Mouse (Mus musculus) spleen, adult 18-20 months (tissue): Measurements from ENCODE around the gene Gmpr2.

ENCODE experiments used
- DNase-seq, 2 experiments: peaks; one replicate each; pipeline ENCODE4 v3.0.0; 2022; ENCODE audit warnings: mixed read lengths in 2 of 2

Gene Gmpr2

GRCm38 (mm10) chr14:55681160-55682117 is 9.7 kb downstream of the Gmpr2 start, which contains the start of gene Tinf2:
Gene Tinf2, minus strand, starts transcription at chr14:55681820.
- peak; percentile 85 to 90 for DNase-seq

GRCm38 (mm10) chr14:55682118-55682493 is 10.4 kb downstream of the Gmpr2 start:
- no peak for DNase-seq

- DNase-seq = no peak
Measured at GRCm38 (mm10) chr14:55689433-55689832, 17.7 kb downstream of the Gmpr2 start.

GRCm38 (mm10) chr14:55697226-55697625 is 25.5 kb downstream of the Gmpr2 start:
- DNase-seq = no peak

- DNase-seq = no peak
Measured at GRCm38 (mm10) chr14:55701131-55701530, 29.4 kb downstream of the Gmpr2 start.

- DNase-seq = no peak
Measured at GRCm38 (mm10) chr14:55702761-55703160, 31.0 kb downstream of the Gmpr2 start.

- DNase-seq = no peak
Measured at GRCm38 (mm10) chr14:55706051-55706600, 34.4 kb downstream of the Gmpr2 start.

GRCm38 (mm10) chr14:55707397-55707796 is 35.7 kb downstream of the Gmpr2 start:
- no peak for DNase-seq

- DNase-seq = no peak
Measured at GRCm38 (mm10) chr14:55709509-55709908, 37.8 kb downstream of the Gmpr2 start.

- no peak for DNase-seq
Measured at GRCm38 (mm10) chr14:55711786-55712185, 40.0 kb downstream of the Gmpr2 start.

- DNase-seq = peak in 1 of 2 experiments; percentile 11
Measured at GRCm38 (mm10) chr14:55713007-55713728, 41.4 kb downstream of the Gmpr2 start.

GRCm38 (mm10) chr14:55713729-55714122 is 42.0 kb downstream of the Gmpr2 start, which contains the start of gene Tgm1:
Gene Tgm1, minus strand, starts transcription at chr14:55713926.
- DNase-seq = no peak

- no peak for DNase-seq
Measured at GRCm38 (mm10) chr14:55714893-55715292, 43.2 kb downstream of the Gmpr2 start.

GRCm38 (mm10) chr14:55716271-55716670 is 44.5 kb downstream of the Gmpr2 start:
- DNase-seq = no peak

- no peak for DNase-seq
Measured at GRCm38 (mm10) chr14:55716884-55717283, 45.1 kb downstream of the Gmpr2 start.

- no peak for DNase-seq
Measured at GRCm38 (mm10) chr14:55719737-55720136, 48.0 kb downstream of the Gmpr2 start.

GRCm38 (mm10) chr14:55720666-55721065 is 48.9 kb downstream of the Gmpr2 start:
- no peak for DNase-seq

GRCm38 (mm10) chr14:55721076-55721475 is 49.3 kb downstream of the Gmpr2 start:
- DNase-seq = no peak

- peak; percentile 87 to 92 for DNase-seq
Measured at GRCm38 (mm10) chr14:55721700-55722437, 50.1 kb downstream of the Gmpr2 start, which contains the start of gene Rabggta. Gene Rabggta, minus strand, starts transcription at chr14:55722263.

GRCm38 (mm10) chr14:55722438-55722945 is 50.8 kb downstream of the Gmpr2 start:
- no peak for DNase-seq

GRCm38 (mm10) chr14:55723433-55723832 is 51.7 kb downstream of the Gmpr2 start:
- DNase-seq = no peak

GRCm38 (mm10) chr14:55724411-55724871 is 52.7 kb downstream of the Gmpr2 start:
- DNase-seq = peak; percentile 38 to 49
